Mouse (Mus musculus) limb, embryonic 14.5 days (tissue): ENCODE measurements at regions not wholly inside any gene's neighbourhood (a gene's known extent, or its start where the extent isn't known, plus 50 kb on each side); places are given as distances from the start of the nearest gene placed in this dataset.

Experiments
- ATAC-seq: fragments of 200-750 bp; cut with Nextera tagmentation; 2 replicates; pipeline ENCODE4 v1.8.0; 2017; ENCODE audit warnings: low read depth, moderate number of reproducible peaks, moderate TSS enrichment; ENCODE audit not compliant: low FRiP score
- DNase-seq: peaks from one replicate; pipeline ENCODE4 v3.0.0-alpha.2; 2015; ENCODE audit warnings: low spot score
- H3K27ac ChIP-seq: fragments of 300-500 bp; sonication (generic); replicated peaks from 2 replicates; pipeline ENCODE4 v1.5.1; 2014; ENCODE audit warnings: low read depth, mild to moderate bottlenecking, low read length, moderate library complexity, mixed read lengths
- H3K27me3 ChIP-seq: fragments of 300-500 bp; sonication (generic); 2 replicates; pipeline ENCODE4 v1.6.1; 2014; ENCODE audit warnings: low read length, mixed read lengths; ENCODE audit not compliant: control insufficient read depth, insufficient read depth
- H3K36me3 ChIP-seq: fragments of 300-500 bp; sonication (generic); 2 replicates; pipeline ENCODE4 v1.6.1; 2014; ENCODE audit warnings: mild to moderate bottlenecking, low read length, moderate library complexity, mixed read lengths; ENCODE audit not compliant: control insufficient read depth, insufficient read depth
- H3K4me1 ChIP-seq: fragments of 300-500 bp; sonication (generic); 2 replicates; pipeline ENCODE4 v1.6.1; 2014; ENCODE audit warnings: antibody characterized with exemption, low read length, mixed read lengths; ENCODE audit not compliant: control insufficient read depth, insufficient read depth
- H3K4me2 ChIP-seq: fragments of 300-500 bp; sonication (generic); replicated peaks from 2 replicates; pipeline ENCODE4 v1.6.1; 2014; ENCODE audit warnings: low read depth, mild to moderate bottlenecking, low read length, moderate library complexity; ENCODE audit not compliant: severe bottlenecking
- H3K4me3 ChIP-seq: fragments of 300-500 bp; sonication (generic); replicated peaks from 2 replicates; pipeline ENCODE4 v1.5.1; 2014; ENCODE audit warnings: low read length
- H3K9ac ChIP-seq: fragments of 300-500 bp; sonication (generic); 2 replicates; pipeline ENCODE4 v1.6.1; 2014; ENCODE audit warnings: mild to moderate bottlenecking, low read depth, low read length, moderate library complexity; ENCODE audit not compliant: severe bottlenecking
- H3K9me3 ChIP-seq: fragments of 300-500 bp; sonication (generic); 2 replicates; pipeline ENCODE4 v1.6.1; 2016; ENCODE audit warnings: low read length; ENCODE audit not compliant: control insufficient read depth
- POLR2A ChIP-seq: fragments of 200-500 bp; IDR thresholded peaks from 2 replicates; pipeline ENCODE4 v1.8.0; 2012; ENCODE audit warnings: inconsistent platforms, mild to moderate bottlenecking, moderate library complexity, borderline replicate concordance; ENCODE audit not compliant: insufficient read depth, insufficient read length; ENCODE audit errors: extremely low read depth
- WGBS: fragments of 180-500 bp; shearing (Covaris S2); extraction: QIAGEN DNeasy Blood & Tissue Kit; methylation state at CpG from one replicate; pipeline ENCODE4 v1.1.7; 2014; 5-methylcytosine and 5-hydroxymethylcytosine counted together

- no peak overlapping the region for H3K4me2 ChIP-seq
- ATAC-seq (no peak), DNase-seq (no peak)
- no peaks in the 10 kb centered on the region for H3K36me3 ChIP-seq
- no peaks in the 10 kb centered on the region for H3K9me3 ChIP-seq
- H3K9ac ChIP-seq = no peak overlapping the region
- TF ChIP-seq POLR2A = no peak
- no peak overlapping the region for H3K27ac ChIP-seq
- H3K27me3 ChIP-seq = no peaks in the 10 kb centered on the region
- H3K4me3 ChIP-seq = no peak overlapping the region
- WGBS = 51% methylated on average over 15 of the region's 15 CpGs
- H3K4me1 ChIP-seq = no peaks in the 10 kb centered on the region
These were observed 284.3 kb upstream of the Gadl1 start for GRCm38 (mm10) chr9:115624721-115625496.

DNA sequence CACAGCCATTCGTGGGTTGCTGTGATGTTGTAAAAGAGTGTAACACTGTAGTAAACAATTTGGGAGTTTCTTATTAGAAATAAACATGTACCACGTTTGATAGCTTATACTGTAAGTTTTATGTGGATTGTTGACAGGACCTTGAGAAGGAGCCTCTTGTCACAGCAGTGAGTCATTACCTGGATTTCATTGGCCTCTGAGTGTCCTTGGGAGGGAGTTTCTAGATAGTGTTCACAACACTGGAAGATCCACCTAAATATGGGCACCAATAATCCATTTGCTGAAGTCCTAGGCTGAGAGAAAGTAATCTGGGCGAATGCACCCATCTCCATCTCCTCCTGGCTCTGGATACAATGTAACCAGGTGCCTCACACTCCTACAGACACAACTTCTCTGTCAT, 281.7 kb upstream of the Gadl1 start:
- H3K4me1 ChIP-seq = no peaks in the 10 kb centered on the region
- no peaks in the 10 kb centered on the region for H3K27me3 ChIP-seq
- H3K4me2 ChIP-seq = no peak overlapping the region
- ATAC-seq (no peak), DNase-seq (no peak)
- H3K27ac ChIP-seq = no peak overlapping the region
- no peak overlapping the region for H3K9ac ChIP-seq
- 72% methylated on average over 3 of the region's 3 CpGs for WGBS
- TF ChIP-seq POLR2A = no peak
- no peaks in the 10 kb centered on the region for H3K9me3 ChIP-seq
- no peak overlapping the region for H3K4me3 ChIP-seq
- H3K36me3 ChIP-seq = no peaks in the 10 kb centered on the region

- Histone ChIP-seq H3K9ac (no peak overlapping the region), H3K36me3 (no peaks in the 10 kb centered on the region), H3K27me3 (no peaks in the 10 kb centered on the region), H3K27ac (no peak overlapping the region), H3K4me3 (no peak overlapping the region), H3K9me3 (no peaks in the 10 kb centered on the region), H3K4me1 (no peaks in the 10 kb centered on the region), H3K4me2 (no peak overlapping the region)
- TF ChIP-seq POLR2A = no peak
- ATAC-seq (no peak), DNase-seq (no peak)
- 84% methylated on average over 6 of the region's 6 CpGs for WGBS
These were observed 272.1 kb upstream of the Gadl1 start for GRCm38 (mm10) chr9:115637114-115637513.

DNA sequence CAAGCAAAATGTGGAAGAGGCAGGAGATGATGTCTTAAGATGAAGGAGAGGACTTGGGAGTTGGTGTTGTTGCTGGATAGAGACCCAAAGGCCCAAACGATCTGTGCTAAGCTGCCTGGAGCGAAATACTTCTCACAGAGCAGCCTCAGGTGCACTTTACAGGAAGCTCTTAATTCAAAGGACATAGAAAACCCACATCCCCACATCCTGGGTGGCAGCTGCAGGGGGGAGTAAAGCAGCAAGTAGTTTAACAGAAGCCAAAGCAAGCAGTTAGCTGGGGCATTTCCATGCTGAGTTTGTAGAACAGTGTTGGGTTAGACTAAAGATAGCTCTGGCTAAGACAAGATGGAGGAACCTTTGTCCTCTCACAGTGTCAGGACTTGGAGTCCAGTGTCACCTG, 268.5 kb upstream of the Gadl1 start:
- no peak for ATAC-seq

GRCm38 (mm10) chr9:115642032-115642431, 267.2 kb upstream of the Gadl1 start:
- DNase-seq = no peak
- H3K36me3 ChIP-seq = no peaks in the 10 kb centered on the region
- H3K9ac ChIP-seq = no peak overlapping the region
- H3K9me3 ChIP-seq = no peaks in the 10 kb centered on the region
- TF ChIP-seq POLR2A = no peak
- H3K4me3 ChIP-seq = no peak overlapping the region
- no peak overlapping the region for H3K4me2 ChIP-seq
- no peak for ATAC-seq
- 22% methylated on average over 4 of the region's 4 CpGs for WGBS
- H3K27ac ChIP-seq = no peak overlapping the region
- H3K27me3 ChIP-seq = no peaks in the 10 kb centered on the region
- no peaks in the 10 kb centered on the region for H3K4me1 ChIP-seq

More for the DNA sequence above, 268.5 kb upstream of the Gadl1 start:
- no peaks in the 10 kb centered on the region for H3K9me3 ChIP-seq
- H3K27ac ChIP-seq = no peak overlapping the region
- H3K36me3 ChIP-seq = no peaks in the 10 kb centered on the region
- H3K27me3 ChIP-seq = no peaks in the 10 kb centered on the region
- no peak for DNase-seq
- 85% methylated on average over 2 of the region's 2 CpGs for WGBS
- H3K4me3 ChIP-seq = no peak overlapping the region
- no peak for TF ChIP-seq POLR2A
- H3K4me2 ChIP-seq = no peak overlapping the region
- H3K4me1 ChIP-seq = no peaks in the 10 kb centered on the region
- no peak overlapping the region for H3K9ac ChIP-seq
